Mouse (Mus musculus): ENCODE data around the gene Bap1. TPM values are rescaled to one million over a fixed set of nuclear protein-coding genes. Genes with fewer than 3 reads are reported as not detected.
A peak's percentile ranks its signal among the peaks of the same experiment; 100 is the strongest.

Bap1 gene
- total RNA-seq (2022), result 10 to 100 TPM; 46.3 to 57.2 (median 48.7) TPM

DNA sequence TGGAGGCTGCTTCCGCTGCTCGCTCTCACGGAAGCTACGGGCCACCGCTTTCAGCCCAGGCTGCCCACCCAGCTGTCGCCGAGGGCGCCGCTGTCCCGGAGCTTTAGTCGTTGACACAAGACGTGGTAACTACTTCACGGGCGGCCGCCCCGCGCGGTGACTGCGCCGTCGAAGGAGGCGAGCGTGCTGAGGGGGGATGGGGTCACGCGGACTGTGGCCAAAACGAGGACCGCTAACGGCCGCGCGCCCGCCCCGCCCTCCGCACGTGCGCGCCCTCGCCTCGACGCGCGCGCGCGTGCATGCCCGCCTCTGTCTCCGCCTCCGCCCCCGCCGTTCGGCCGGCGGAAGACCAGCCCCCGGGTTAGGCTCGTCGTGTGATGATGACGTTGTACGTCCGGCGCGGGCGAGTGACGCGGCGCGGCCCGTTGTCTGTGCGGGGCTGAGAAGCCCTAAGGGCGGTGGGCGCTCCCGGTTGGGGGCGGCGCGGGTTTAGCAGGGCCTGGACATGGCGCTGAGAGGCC lies at the start of gene Bap1, which contains the start of gene Phf7:
Gene Bap1 (plus strand): TSS at position 367 of the 521 bp plus-strand sequence.
Gene Phf7 (minus strand): TSS at position 234 of the 521 bp plus-strand sequence.
- DNase-seq (ENCODE audit: low spot score in 2 of 2), result peak; percentile 90 to 91

DNA sequence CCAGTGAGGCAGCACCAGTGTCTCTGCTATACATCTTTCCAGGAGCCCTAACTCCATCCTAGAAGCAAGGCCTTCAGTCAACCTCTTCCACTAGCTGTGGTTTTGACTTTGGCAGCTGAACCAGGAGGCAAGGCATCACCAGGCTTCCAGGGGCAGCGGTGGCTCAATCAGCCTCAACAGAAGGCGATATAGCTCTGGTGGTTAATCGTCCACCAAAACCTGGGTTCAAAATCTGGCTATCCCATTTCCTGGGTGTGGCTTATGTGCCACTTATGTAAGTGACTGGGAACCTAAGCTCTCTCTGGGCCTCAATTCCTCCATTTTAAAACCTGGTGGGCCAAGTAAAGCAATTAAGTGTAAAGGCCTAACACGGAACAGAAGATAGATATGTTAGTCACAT lies 46.4 kb upstream of the Bap1 start:
- DNase-seq (ENCODE audit: low spot score in 2 of 2), result no peak

DNA sequence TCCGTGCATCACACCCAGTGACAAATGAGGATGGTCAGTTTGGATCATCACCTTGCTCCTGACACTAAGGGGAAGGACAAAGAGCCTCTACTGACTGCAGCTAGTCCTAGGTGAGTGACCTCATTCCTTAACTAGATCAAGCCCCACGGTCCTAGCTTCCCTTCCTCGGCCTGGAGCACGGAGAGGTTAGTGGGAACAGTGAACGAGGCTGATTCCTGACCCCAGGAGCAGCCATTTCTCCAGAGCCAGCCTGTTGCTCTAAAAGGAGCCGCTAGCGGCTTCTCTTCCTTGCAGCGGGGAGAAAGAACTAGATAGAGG lies 46.0 kb upstream of the Bap1 start:
- DNase-seq (ENCODE audit: low spot score in 2 of 2), result no peak

DNA sequence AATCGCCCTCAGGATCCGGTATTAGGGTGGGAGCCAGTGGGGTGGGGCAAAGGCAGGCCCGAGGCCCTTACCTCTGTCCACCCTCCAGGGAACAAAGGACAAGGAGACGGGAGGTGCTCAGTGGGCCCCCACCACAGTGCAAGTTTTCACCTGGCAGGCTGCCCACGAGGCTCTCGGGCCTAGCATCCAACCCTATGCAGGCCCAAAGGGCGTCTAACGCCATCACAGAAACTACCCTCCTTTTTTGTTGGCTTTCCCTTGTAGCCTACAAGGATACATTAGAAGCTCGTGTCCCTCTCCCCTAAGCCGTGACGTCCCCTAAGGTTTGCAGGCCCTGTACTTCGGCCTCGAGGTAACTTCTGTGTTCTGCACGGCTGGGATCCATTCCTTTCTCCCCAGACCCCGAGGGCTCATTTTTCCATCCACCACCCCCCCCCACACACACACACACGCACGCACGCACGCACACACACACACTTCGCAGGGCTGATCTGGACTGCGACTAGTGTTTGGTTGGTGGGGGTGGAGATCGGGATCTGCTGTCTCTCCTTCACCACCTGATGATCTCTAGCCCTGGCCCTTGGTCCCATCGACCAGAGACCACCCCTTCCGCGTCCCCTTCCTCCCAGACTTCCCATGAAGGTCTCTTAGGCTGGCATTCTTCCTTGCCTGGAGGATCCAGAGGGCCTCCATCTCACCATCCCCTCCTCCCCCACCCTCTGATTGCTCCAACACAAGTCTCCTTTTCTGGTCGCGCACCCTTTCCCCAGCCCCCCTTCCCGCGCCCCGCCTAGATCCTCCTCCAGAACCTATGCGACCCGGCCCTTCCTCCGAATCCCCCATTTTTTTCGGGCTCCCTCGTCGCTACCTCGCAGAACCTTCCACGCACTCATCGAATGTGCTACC lies 45.4 kb upstream of the Bap1 start:
- DNase-seq (ENCODE audit: low spot score in 2 of 2), result no peak

DNA sequence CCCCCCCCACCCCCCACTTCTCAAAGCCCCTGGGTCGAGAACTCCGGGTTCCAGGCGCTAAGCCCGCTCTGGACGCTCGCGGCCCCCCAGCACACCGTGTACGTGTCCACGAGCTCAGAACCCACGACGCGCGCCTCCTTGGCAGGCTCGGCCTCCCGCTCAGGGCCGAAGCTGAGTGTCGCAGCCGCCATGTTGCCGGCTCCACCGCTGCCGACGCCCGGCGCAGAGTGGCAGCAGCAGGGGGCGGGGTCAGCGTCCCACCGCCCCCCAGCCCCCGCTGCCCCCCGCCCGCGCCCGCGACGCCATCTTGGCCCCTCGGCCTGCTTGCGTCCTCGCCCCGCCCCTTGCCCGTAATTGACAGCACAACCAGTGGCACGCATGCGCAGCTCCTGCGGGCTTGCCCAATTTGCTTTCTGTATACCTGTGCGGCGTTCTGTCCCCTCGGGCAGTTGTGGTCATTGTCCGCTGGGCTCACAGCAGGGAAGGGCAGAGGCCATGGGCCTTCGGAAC lies 44.7 kb upstream of the Bap1 start:
- peak; percentile 92 to 95 for DNase-seq (ENCODE audit: low spot score in 2 of 2)

DNA sequence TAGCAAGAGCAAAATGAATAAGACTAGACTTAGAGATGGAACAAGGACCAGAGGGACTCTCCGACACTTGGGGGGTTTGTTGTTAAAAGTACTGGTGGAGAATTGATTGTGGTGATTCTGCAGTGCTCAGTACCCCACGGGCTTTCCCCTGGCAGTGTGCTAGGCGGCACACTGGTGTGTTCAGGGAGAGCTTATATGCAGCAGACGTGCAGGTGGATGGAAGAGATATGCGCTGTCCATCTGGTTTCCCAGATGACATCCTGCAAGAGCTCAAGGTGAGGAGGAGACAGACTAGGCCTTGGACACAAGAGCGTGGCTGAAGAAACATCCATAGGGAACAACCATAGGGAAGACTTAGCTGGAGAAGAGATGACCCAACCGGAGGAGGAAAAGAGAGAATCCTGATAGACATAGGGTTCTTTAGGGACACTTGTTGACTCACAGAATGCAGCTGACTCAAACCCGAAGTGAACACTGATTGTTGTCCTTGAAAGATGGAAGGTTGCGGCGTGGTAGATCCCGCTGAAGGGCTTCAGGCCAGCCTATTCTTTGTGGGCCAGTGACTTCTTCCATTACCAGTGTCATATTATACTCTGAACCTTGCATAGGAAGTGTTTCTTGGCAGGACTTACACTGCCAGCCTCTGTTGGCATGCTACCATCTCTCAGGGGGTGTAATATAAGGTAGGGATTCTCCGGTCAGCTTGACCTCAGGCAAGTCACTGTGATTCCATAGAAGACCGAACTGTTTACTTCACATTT lies 44.0 kb upstream of the Bap1 start:
- no peak for DNase-seq (ENCODE audit: low spot score in 2 of 2)

DNA sequence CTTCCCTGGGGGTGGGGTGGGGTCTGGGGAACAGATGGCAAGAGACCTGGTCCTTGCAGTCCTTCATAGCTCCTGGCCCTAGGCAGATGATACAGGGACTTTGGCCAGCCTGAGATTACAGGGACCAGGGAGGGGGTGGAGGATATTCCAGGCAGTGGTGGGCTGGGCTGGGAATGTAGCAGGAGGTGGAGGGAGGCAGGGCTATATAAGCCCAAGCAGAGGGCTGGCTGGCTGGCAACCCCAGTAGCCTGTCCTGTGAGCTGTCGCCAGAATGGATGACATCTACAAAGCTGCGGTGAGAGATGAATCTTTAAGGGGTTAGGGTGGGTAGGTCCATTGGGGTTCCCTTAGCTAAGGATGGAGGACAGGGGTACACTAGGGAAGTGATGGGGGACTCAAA lies 43.2 kb upstream of the Bap1 start, which contains the start of gene Tnnc1:
Gene Tnnc1 (plus strand): TSS at position 229 of the 400 bp plus-strand sequence.
- DNase-seq (ENCODE audit: low spot score in 2 of 2), result no peak

DNA sequence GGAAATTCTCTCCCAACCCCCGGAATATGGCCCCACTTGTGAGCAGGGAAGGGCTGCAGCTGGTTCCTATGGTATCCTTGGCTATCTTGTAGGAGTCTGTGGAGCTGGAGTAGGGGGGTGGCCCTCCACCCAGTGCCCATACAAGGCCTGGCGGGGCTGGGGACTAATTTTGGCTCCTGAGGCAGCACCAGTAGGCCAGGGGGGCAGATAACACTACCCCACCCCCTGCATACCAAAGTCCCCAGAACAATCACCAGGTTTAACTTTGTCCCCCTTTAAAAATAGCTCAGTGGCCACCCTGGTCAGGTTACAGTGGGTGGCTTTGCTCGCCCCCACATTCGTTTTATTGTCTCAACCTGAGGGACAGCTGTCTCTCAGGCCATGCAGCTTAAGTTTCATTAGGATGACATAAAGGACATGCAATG lies 42.1 kb upstream of the Bap1 start:
- no peak for DNase-seq (ENCODE audit: low spot score in 2 of 2)

DNA sequence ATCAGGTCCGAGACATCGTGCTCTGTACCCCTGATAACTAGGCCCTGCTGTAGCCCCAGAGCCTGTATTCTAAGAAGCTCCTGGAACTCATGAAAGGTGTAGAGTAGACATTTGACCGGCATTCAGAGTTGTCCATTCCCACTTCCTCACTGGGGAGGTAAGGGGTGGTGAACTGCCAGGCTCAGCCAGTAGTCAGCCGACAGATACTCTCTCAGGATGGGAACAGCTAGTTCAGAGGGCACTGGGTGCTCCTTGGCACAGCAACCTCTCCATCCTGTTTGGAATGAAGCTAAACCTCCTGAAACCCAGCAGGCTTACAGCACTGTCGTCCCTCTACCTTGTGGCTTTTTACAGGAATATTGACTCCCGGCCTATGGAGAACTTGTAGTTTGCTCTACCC lies 39.4 kb upstream of the Bap1 start:
- DNase-seq (ENCODE audit: low spot score in 2 of 2), result no peak

DNA sequence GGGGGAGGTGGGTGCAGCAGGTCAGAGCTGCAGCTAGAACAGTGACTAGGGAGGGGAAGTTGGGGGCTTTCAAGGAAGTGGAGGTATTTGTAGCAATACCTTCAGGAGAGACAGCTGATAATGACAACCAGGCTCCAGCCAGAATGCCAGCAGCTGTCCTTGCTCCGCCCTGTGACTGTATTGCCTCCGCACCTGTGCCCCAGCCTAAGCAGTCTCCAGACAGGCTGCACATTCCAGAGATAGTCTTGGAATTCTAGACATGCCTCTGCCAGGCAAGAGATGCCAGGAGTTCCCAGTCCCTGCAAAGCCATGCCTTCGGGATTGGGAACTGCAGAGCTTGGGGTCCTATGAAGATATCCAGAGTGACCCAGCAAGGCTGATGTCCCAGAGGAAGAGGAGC lies 38.8 kb upstream of the Bap1 start:
- no peak for DNase-seq (ENCODE audit: low spot score in 2 of 2)

DNA sequence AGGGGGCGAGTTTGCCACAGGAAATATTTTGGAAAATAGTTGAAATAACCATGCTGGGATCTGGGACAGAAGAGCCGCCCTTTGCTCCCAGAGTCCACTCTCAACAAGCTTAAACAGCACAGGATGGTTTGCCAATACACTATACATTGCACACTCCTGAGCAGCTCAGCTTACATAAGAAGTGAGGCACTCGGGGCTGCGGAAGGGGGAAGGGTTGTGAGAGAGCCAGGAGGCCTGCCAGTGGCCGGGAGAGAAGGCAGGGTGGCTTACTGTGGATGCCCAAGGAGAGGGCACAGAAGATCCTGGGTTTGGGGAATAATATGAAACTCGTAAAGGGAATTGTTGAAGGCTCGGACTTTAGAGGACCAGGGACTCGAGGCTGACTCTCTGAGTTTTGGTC lies 37.4 kb upstream of the Bap1 start:
- no peak for DNase-seq (ENCODE audit: low spot score in 2 of 2)

DNA sequence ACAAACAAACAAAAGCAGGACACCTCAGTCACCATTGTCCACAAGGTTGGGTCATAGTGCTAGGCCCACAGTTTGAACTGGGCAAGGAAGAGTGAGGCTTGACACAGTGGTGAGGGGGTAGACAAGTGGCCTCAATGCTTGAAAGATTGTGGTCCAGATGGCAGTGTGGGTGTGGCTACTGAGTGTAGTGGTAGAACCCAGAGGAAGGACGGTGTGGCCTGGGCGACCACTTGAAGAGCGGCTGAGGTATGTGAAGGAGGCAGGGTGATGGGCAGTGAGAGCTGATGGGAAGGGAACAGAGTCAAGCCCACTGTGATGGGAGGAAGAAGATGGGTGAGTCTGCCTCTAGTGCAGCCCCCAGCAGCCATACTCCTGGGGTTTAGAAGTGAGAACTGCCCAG lies 36.6 kb upstream of the Bap1 start:
- no peak for DNase-seq (ENCODE audit: low spot score in 2 of 2)

DNA sequence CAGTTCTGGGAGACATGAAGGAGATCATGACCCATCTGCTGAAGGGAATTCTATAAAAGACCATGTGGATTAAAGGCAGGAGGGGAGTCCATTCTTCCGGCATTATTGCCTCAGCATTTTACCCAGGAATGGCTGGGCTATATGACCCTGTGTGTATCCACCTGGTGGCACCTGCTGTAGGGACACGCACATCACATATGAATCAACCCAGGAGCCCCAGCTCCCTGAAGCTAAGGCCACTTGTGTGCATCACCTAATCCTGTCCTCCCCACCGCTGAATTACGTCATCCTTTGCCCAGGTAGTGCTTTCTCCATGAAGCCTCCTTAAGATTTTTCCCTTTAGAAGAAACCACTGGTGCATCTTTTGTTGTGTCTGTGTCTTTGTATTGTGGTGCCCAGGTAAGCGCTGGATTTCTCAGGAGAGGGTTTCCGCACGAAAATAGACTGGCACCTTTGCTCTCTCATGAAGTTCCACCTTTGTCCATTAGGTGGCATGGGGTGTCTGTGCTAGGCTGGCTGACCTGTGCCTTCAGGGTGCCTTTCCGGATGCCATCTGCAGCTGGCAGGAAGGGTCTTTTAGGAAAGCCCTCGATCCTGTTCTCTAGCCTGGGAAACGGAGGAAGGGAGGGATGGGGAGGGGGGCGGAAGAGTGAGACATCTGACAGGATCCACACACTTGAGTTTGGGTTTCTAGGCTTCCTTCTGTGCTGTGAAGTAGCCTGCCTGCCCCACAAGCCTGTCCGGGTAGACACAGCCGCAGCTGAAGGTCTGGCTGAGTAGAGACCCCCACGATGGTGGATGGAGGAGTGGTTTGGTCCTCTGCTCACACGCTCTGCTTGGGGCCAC lies 35.9 kb upstream of the Bap1 start:
- no peak for DNase-seq (ENCODE audit: low spot score in 2 of 2)

DNA sequence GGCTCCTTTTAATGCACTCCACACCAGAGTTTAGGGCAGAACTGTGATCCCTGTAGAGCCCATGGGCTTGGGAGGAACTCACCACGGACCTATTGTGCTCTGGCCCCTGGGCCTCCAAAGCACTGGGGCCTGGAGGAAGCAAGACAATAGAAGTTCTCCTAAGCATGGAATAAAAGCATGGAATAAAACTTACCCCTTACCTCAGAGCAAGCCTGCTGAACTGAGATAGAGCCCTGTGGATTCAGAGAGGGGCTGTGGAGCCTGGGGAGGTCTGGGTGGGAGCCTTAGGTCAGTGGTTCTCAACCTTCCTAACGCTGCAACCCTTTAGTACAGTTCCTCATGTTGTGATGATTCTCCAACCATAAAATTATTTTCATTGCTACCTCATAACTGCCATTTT lies 34.4 kb upstream of the Bap1 start, which contains the start of gene Nisch:
Gene Nisch (minus strand): TSS at position 101 of the 400 bp plus-strand sequence.
- no peak for DNase-seq (ENCODE audit: low spot score in 2 of 2)

DNA sequence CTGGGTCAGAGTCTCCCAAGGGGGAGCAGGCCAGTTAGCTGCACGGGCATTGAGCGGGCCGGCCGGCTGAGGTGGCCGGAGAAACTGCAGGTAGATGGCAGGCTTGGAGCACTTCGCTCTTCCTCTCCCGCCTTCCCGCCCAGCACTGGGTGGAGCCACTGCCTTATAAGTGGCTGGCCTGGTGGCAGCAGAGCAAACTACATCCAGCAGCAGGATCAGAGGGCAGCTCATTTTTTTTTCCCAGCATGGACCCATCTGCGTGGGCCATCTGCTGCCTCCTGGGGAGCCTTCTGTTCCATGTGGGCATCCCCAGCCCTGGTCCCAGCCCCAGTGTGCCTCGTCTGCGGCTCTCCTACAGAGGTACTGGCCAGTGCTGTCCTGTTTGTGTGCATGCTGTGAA lies 33.6 kb upstream of the Bap1 start, which contains the start of gene Sema3g:
Gene Sema3g (plus strand): TSS at position 195 of the 400 bp plus-strand sequence.
- no peak for DNase-seq (ENCODE audit: low spot score in 2 of 2)

DNA sequence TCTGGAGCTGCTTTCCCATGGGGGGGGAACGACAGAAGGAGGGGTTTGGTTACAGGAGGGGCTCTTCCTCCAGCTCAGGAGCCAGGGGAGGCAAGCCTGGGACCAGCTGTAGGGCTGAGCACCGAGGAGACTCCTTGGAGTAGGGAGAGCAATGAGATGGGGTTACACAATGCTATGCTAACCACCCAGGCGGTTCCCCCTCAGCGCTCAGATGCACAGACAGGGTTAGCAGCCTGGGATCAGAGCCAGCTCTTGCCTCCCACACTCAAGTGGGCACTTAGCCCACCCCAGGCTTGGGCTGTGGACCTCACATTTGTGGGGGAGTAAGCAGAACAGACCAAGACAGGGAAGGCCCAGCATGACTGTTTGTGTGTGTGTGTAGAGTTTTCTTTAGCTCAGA lies 24.3 kb upstream of the Bap1 start:
- DNase-seq (ENCODE audit: low spot score in 2 of 2), result no peak

DNA sequence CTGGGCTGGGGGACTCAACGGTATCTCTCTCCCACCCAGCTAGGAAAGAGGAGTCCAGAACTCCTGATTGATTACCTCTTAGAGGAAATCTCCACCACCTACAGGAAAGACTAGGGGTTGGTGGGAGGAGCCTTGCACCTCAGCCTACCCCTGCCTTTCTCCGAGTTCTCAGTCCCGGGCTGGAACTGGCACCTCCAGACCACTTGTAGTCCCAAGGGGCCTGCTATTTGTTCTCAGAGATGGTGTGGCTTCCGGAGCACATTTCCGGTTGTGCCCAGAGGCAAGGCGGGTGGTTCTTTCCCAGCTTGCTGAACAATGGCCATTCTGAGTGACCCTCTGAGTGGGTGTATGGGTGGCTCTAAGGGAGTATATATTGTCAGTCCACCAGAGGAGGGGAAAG lies 23.0 kb upstream of the Bap1 start:
- no peak for DNase-seq (ENCODE audit: low spot score in 2 of 2)

DNA sequence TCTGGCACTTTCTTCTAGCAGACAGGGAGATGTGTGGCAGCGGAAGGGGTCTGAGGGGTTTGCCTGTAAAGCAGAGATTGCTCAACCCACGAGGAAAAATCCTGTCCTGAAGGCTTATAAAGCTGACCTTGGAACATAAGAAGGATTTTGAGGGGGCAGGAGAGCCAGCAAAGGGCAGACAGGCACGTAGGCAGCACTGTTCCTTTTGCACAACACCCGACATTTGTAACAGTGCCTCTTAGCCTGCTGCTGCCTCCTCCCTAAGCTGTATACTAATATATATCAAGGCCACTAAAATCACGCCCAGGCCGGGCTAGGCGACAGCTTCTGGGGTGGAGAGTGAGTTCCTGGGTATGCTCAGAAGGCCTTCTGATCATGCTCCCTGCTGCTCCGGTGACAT lies 20.8 kb upstream of the Bap1 start:
- no peak for DNase-seq (ENCODE audit: low spot score in 2 of 2)

DNA sequence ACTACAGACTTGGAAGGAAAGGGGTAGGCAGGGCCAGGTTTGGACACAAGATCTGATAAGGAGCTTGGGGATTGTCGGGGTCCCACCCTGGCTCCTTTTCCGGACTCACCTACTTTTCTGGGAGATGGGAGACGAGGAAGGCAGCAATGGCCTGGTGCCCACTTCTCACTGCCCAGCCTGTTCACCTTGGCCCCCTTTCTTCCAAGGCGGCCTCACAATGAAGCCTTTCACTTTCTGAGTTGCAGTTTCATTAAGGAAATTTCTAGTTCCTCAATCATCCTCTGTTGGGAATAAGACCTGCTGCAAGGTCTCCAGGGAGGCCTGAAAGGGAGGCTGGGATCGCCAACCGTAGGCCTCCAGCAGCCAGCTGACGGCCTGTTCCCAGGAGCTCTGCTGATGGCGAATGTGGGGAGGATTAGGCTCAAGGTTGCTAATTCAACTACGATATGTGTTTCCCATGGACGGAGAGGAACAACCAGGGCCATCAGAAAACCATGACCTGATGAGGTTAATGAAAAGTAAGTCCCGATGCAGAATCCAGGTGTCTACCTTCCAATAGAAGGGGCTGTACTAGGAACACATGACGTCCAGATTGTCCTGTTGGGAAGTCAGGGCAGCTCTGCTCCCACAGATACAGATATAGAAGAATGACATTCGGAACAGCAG lies 18.7 kb upstream of the Bap1 start:
- no peak for DNase-seq (ENCODE audit: low spot score in 2 of 2)
